Mouse (Mus musculus): ENCODE results near the gene Dcun1d2. TPM values are rescaled to one million over a fixed set of nuclear protein-coding genes. Genes with fewer than 3 reads are reported as not detected.

The Dcun1d2 gene
- 12.2 TPM for polyA plus RNA-seq (2014; fragmentation: Illumina TruSeq; extraction: RNeasy Lipid Tissue Mini Kit (QIAGEN cat#74804); ENCODE audit: low read depth, low replicate concordance)

DNA sequence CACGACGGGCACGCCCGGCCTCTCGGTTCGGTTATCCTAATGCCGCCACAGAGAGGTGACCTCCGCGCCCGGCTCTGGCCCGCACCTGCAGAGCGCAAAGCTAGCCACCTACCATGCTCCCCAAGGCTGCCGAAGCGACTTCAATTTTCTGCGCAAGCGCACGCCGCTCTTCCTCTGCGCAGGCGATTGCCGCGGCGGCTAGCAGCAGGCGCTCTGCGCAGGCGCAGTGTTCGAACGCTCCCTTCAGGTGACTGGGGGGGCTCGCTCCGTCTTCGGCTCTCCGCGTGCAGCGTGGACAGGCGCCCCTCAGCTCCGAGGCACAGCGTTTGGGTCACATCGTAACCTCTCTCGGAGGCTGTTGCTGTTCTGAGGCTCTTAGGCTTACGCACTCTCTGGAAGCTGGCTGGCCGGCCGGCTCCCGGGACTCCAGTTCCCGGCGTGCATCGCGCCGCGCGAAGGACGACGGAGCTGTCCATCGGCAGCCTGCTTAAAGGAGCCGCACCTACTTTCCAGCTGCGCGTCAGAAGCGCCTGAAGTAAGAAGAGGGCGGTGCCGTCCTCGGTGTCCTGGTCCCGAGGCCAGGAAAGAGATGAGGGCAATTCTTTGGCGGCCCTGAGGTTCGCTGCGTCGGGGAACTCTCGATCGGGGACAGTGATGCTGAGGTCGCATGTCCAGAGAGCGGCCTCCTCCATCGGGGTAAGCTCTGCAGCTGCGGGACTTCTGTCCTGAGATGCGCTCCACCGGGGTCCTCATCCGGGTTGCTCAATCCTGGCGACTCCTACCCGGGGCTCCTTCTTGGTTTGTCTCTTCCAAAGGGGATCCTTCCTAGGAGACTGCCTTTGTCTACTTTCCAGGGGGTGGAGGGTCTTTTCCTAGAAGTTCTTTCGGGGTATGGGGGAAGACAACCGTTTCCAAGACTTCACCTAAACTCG is at the start of gene Dcun1d2, which contains the start of gene Tmco3:
Dcun1d2 (minus strand) TSS at position 440 of the 932 bp plus-strand sequence.
Tmco3 (plus strand) TSS at position 499 of the 932 bp plus-strand sequence.

DNA sequence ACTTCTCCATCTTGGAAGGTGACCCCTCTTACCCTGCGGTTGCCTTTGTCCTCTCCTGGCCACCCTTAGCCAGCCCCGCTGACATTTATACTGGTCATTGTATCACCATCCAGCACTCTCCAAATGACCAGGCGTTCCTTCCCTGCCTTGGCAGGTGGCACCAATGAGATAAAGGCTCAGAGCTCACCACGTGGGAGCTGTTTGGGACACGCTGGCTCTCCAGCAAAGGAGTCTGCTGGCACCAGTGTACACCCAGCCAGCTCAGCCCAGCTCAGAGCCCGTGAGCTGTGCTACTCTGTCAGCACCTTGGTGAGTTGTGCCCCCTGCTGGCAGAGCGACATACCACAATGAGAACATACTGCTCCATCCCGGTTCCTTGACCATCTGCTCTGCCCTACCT is 33.9 kb downstream of the Dcun1d2 start, which contains the start of gene Adprhl1:
Adprhl1 (minus strand) TSS at position 144 of the 400 bp plus-strand sequence.

Other genes with a start within 250 kb of the Dcun1d2 start
- 1.9 TPM for gene Proz, start 227.2 kb downstream of the Dcun1d2 start, polyA plus RNA-seq (2014; fragmentation: Illumina TruSeq; extraction: RNeasy Lipid Tissue Mini Kit (QIAGEN cat#74804); ENCODE audit: low read depth, low replicate concordance)
- 5.5 TPM for gene Pcid2, start 182.7 kb downstream of the Dcun1d2 start, polyA plus RNA-seq (2014; fragmentation: Illumina TruSeq; extraction: RNeasy Lipid Tissue Mini Kit (QIAGEN cat#74804); ENCODE audit: low read depth, low replicate concordance)
- 78.7 TPM for gene Cul4a, start 182.5 kb downstream of the Dcun1d2 start, polyA plus RNA-seq (2014; fragmentation: Illumina TruSeq; extraction: RNeasy Lipid Tissue Mini Kit (QIAGEN cat#74804); ENCODE audit: low read depth, low replicate concordance)
- gene Lamp1, start 129.0 kb downstream of the Dcun1d2 start, polyA plus RNA-seq (2014; fragmentation: Illumina TruSeq; extraction: RNeasy Lipid Tissue Mini Kit (QIAGEN cat#74804); ENCODE audit: low read depth, low replicate concordance): 982 TPM
- gene Grtp1, start 87.5 kb downstream of the Dcun1d2 start, polyA plus RNA-seq (2014; fragmentation: Illumina TruSeq; extraction: RNeasy Lipid Tissue Mini Kit (QIAGEN cat#74804); ENCODE audit: low read depth, low replicate concordance): 31.4 TPM
- gene Adprhl1, start 34.0 kb downstream of the Dcun1d2 start, polyA plus RNA-seq (2014; fragmentation: Illumina TruSeq; extraction: RNeasy Lipid Tissue Mini Kit (QIAGEN cat#74804); ENCODE audit: low read depth, low replicate concordance): not detected
- 37.4 TPM for gene Tmco3, start 59 bp upstream of the Dcun1d2 start, polyA plus RNA-seq (2014; fragmentation: Illumina TruSeq; extraction: RNeasy Lipid Tissue Mini Kit (QIAGEN cat#74804); ENCODE audit: low read depth, low replicate concordance)
- 17.3 TPM for gene Tfdp1, start 50.6 kb upstream of the Dcun1d2 start, polyA plus RNA-seq (2014; fragmentation: Illumina TruSeq; extraction: RNeasy Lipid Tissue Mini Kit (QIAGEN cat#74804); ENCODE audit: low read depth, low replicate concordance)
- not detected for gene Atp4b, start 108.7 kb upstream of the Dcun1d2 start, polyA plus RNA-seq (2014; fragmentation: Illumina TruSeq; extraction: RNeasy Lipid Tissue Mini Kit (QIAGEN cat#74804); ENCODE audit: low read depth, low replicate concordance)
- gene Grk1, start 117.0 kb upstream of the Dcun1d2 start, polyA plus RNA-seq (2014; fragmentation: Illumina TruSeq; extraction: RNeasy Lipid Tissue Mini Kit (QIAGEN cat#74804); ENCODE audit: low read depth, low replicate concordance): not detected
- gene Tmem255b, start 147.1 kb upstream of the Dcun1d2 start, polyA plus RNA-seq (2014; fragmentation: Illumina TruSeq; extraction: RNeasy Lipid Tissue Mini Kit (QIAGEN cat#74804); ENCODE audit: low read depth, low replicate concordance): not detected
- 22.8 TPM for gene Gas6, start 206.4 kb upstream of the Dcun1d2 start, polyA plus RNA-seq (2014; fragmentation: Illumina TruSeq; extraction: RNeasy Lipid Tissue Mini Kit (QIAGEN cat#74804); ENCODE audit: low read depth, low replicate concordance)